ENCODE assay signal across 19 mouse cellular contexts in genomic region chr8:92743108-92743507, GRCm38 (mm10).
DNase-seq lines count a peak whose midpoint lies in the region; ATAC-seq lines count a peak whose summit lies in the region.
"Had no signal": no experiment of that assay in that cellular context is flagged by ENCODE, and none has a peak within 500 bp of the region (broad histone marks: within the 10 kb centered on the region; RNA-seq: fewer than 3 reads in every experiment).

No protein-coding gene starts in this region.

- H3K9ac ChIP-seq in kidney, embryonic 16.5 days (replicated peaks; ENCODE audit: low read length), result no peak overlapping the region
- no peak overlapping the region for H3K9ac ChIP-seq in hindbrain, embryonic 13.5 days
- H3K9ac ChIP-seq in neural tube, embryonic 12.5 days, result no peak overlapping the region
- H3K9ac ChIP-seq: heart, embryonic 15.5 days; limb, embryonic 15.5 days; stomach, embryonic 15.5 days had no signal

- no peak for ATAC-seq in kidney, embryonic 16.5 days (ENCODE audit: low FRiP score, low TSS enrichment)
- no peak for ATAC-seq in hindbrain, embryonic 13.5 days (ENCODE audit: low FRiP score)
- no peak; the same call in 1 of the 2 replicates for ATAC-seq in neural tube, embryonic 12.5 days (ENCODE audit: low FRiP score, low read depth)

- no peaks in the 10 kb centered on the region for H3K9me3 ChIP-seq in kidney, embryonic 16.5 days (ENCODE audit: low read length)
- H3K9me3 ChIP-seq in hindbrain, embryonic 13.5 days, result no peaks in the 10 kb centered on the region
- no peaks in the 10 kb centered on the region for H3K9me3 ChIP-seq in neural tube, embryonic 12.5 days
- H3K9me3 ChIP-seq: heart, embryonic 15.5 days; limb, embryonic 15.5 days; stomach, embryonic 15.5 days had no signal

- no peaks in the 10 kb centered on the region for H3K36me3 ChIP-seq in kidney, embryonic 16.5 days (ENCODE audit: insufficient read depth, low read length)
- no peaks in the 10 kb centered on the region for H3K36me3 ChIP-seq in hindbrain, embryonic 13.5 days
- no peaks in the 10 kb centered on the region for H3K36me3 ChIP-seq in neural tube, embryonic 12.5 days
- H3K36me3 ChIP-seq: G1E; heart, embryonic 15.5 days; limb, embryonic 15.5 days; stomach, embryonic 15.5 days had no signal

- no peak overlapping the region for H3K4me2 ChIP-seq in kidney, embryonic 16.5 days (replicated peaks; ENCODE audit: low read depth, low read length)
- H3K4me2 ChIP-seq in hindbrain, embryonic 13.5 days, result 0 out of 2 replicates have a peak overlapping the region, but pooled peaks have one; percentile 8
- H3K4me2 ChIP-seq in neural tube, embryonic 12.5 days (replicated peaks), result peak overlapping the region; percentile 30
- H3K4me2 ChIP-seq: heart, embryonic 15.5 days; limb, embryonic 15.5 days; stomach, embryonic 15.5 days had no signal

- H3K27ac ChIP-seq in kidney, embryonic 16.5 days (ENCODE audit: low read length), result peak overlapping the region; percentile 11; the same call in 1 of the 2 replicates
- H3K27ac ChIP-seq in hindbrain, embryonic 13.5 days, result no peak overlapping the region
- no peak overlapping the region for H3K27ac ChIP-seq in neural tube, embryonic 12.5 days
- H3K27ac ChIP-seq: gastrocnemius, adult 2 months; heart, embryonic 15.5 days; layer of hippocampus, adult 2 months; limb, embryonic 15.5 days; macrophage; stomach, embryonic 15.5 days had no signal

- H3K4me1 ChIP-seq in kidney, embryonic 16.5 days (ENCODE audit: insufficient read depth, low read length), result 0 out of 2 replicates have a peak, but pooled peaks cover 6% of the 10 kb centered on the region
- peaks cover 29% of the 10 kb centered on the region for H3K4me1 ChIP-seq in hindbrain, embryonic 13.5 days (replicated peaks)
- H3K4me1 ChIP-seq in neural tube, embryonic 12.5 days, result peaks cover 20% of the 10 kb centered on the region
- H3K4me1 ChIP-seq: stomach, embryonic 15.5 days had no signal

- 48% methylated on average over 12 of the region's 12 CpGs for WGBS in kidney, embryonic 16.5 days
- 14% methylated on average over 12 of the region's 12 CpGs for WGBS in hindbrain, embryonic 13.5 days
- WGBS in neural tube, embryonic 12.5 days, result 22% methylated on average over 12 of the region's 12 CpGs

- no peak overlapping the region for H3K4me3 ChIP-seq in kidney, embryonic 16.5 days (ENCODE audit: low read length)
- no peak overlapping the region for H3K4me3 ChIP-seq in hindbrain, embryonic 13.5 days
- H3K4me3 ChIP-seq in neural tube, embryonic 12.5 days, result no peak overlapping the region
- H3K4me3 ChIP-seq: gastrocnemius, adult 2 months; heart, embryonic 15.5 days; layer of hippocampus, adult 2 months; limb, embryonic 15.5 days; stomach, embryonic 15.5 days had no signal

- no peak for DNase-seq in kidney, postnatal 10 days
- peak; percentile 13 for DNase-seq in embryo, embryonic 9.5 days (ENCODE audit: extremely low spot score)
- no peak for DNase-seq in right cerebral cortex, postnatal 10 days (ENCODE audit: low spot score in 2 of 2)
- no peak for DNase-seq in heart, adult 11 months
- no peak for DNase-seq in heart, adult 18-20 months
- DNase-seq: cerebellum, adult 11 months; gastrocnemius, adult 2 months; kidney, adult 9 months; lung, adult 2 months; thymus, postnatal 36 days had no signal

- H3K27me3 ChIP-seq in kidney, embryonic 16.5 days (ENCODE audit: insufficient read depth, low read length), result no peaks in the 10 kb centered on the region
- peaks cover 37% of the 10 kb centered on the region for H3K27me3 ChIP-seq in hindbrain, embryonic 13.5 days
- no peaks in the 10 kb centered on the region for H3K27me3 ChIP-seq in neural tube, embryonic 12.5 days (replicated peaks)
- H3K27me3 ChIP-seq: heart, embryonic 15.5 days; limb, embryonic 15.5 days; stomach, embryonic 15.5 days had no signal
